Comparison of ENCODE assay signal across 10 mouse cellular contexts in genomic region chr11:77871436-77871835, GRCm38 (mm10). TPM values are rescaled to one million over a fixed set of nuclear protein-coding genes. Genes with fewer than 3 reads are reported as not detected.
DNase-seq lines count a peak whose midpoint lies in the region; ATAC-seq lines count a peak whose summit lies in the region.
"Had no signal": no experiment of that assay in that cellular context is flagged by ENCODE, and none has a peak within 500 bp of the region (broad histone marks: within the 10 kb centered on the region; RNA-seq: fewer than 3 reads in every experiment).

No protein-coding gene starts in this region.

- intact Hi-C loops in left cerebral cortex, postnatal 14 days (cut with DNase I): no loop called here

- peaks cover 31% of the 10 kb centered on the region for H3K4me1 ChIP-seq in heart, embryonic 11.5 days (ENCODE audit: control insufficient read depth, insufficient read depth, low read length)
- H3K4me1 ChIP-seq in forebrain, embryonic 14.5 days (ENCODE audit: control insufficient read depth, insufficient read depth, low read length): peaks cover 76% of the 10 kb centered on the region

- H3K27ac ChIP-seq in heart, embryonic 11.5 days (ENCODE audit: low read depth, low read length): no peak overlapping the region
- H3K27ac ChIP-seq in forebrain, embryonic 14.5 days (ENCODE audit: low read depth, low read length): peak overlapping the region; percentile 74; the same call in 1 of the 2 replicates

- no peaks in the 10 kb centered on the region for H3K9me3 ChIP-seq in heart, embryonic 11.5 days (replicated peaks; ENCODE audit: control insufficient read depth, low read length)
- no peaks in the 10 kb centered on the region for H3K9me3 ChIP-seq in forebrain, embryonic 14.5 days (replicated peaks; ENCODE audit: control insufficient read depth, low read length)

- H3K4me3 ChIP-seq in heart, embryonic 11.5 days (ENCODE audit: low read depth, low read length): no peak overlapping the region
- H3K4me3 ChIP-seq in forebrain, embryonic 14.5 days (ENCODE audit: low read depth, low read length): no peak overlapping the region

- no peak overlapping the region for H3K4me2 ChIP-seq in heart, embryonic 11.5 days
- H3K4me2 ChIP-seq in forebrain, embryonic 14.5 days (ENCODE audit: low read length): no peak overlapping the region

- no peak for ATAC-seq in heart, embryonic 11.5 days (replicated peaks; ENCODE audit: insufficient number of reproducible peaks, low FRiP score, low TSS enrichment)
- peak; percentile 66; the same call in 1 of the 2 replicates for ATAC-seq in forebrain, embryonic 14.5 days
- no peak for ATAC-seq in inflammation-experienced regulatory T-cells, adult 6 months

- WGBS in heart, embryonic 11.5 days (ENCODE audit: insufficient replicate concordance): 21% methylated on average over 4 of the region's 4 CpGs
- WGBS in forebrain, embryonic 14.5 days: 12% methylated on average over 4 of the region's 4 CpGs

- peak; percentile 86 for DNase-seq in heart, adult 11 months
- peak; percentile 97 for DNase-seq in brain, adult 2 months (ENCODE audit: low read depth, low spot score)
- peak; percentile 90 for DNase-seq in forebrain, embryonic 14.5 days (ENCODE audit: low spot score)
- peak; percentile 79 to 86 for DNase-seq in left cerebral cortex, postnatal 14 days (ENCODE audit: low spot score in 2 of 2)
- DNase-seq in lung, postnatal 36 days: no peak
- DNase-seq in adrenal gland, postnatal 14 days: no peak
- DNase-seq: kidney, adult 11 months had no signal

- H3K27me3 ChIP-seq in heart, embryonic 11.5 days (ENCODE audit: control insufficient read depth, insufficient read depth, low read length): no peaks in the 10 kb centered on the region
- H3K27me3 ChIP-seq in forebrain, embryonic 14.5 days (replicated peaks; ENCODE audit: control insufficient read depth, insufficient read depth, low read length): no peaks in the 10 kb centered on the region

- H3K36me3 ChIP-seq in heart, embryonic 11.5 days (ENCODE audit: control insufficient read depth, insufficient read depth, low read length): no peaks in the 10 kb centered on the region
- H3K36me3 ChIP-seq in forebrain, embryonic 14.5 days (ENCODE audit: control insufficient read depth, insufficient read depth, low read length): no peaks in the 10 kb centered on the region

- H3K9ac ChIP-seq in heart, embryonic 11.5 days (ENCODE audit: low read depth, low read length): no peak overlapping the region
- no peak overlapping the region for H3K9ac ChIP-seq in forebrain, embryonic 14.5 days (ENCODE audit: low read length)

RNA-seq across cellular contexts. Expression of gene Pipox, which starts 22.5 kb away (rescaled TPM):
- polyA plus RNA-seq in heart, embryonic 11.5 days (2014; fragmentation: Nextera tagmentation; extraction: Ambion mirVana): 1.8 and 2.4 TPM in 2 replicates
- 10.1 and 11.4 TPM in 2 replicates for polyA plus RNA-seq in forebrain, embryonic 14.5 days (2014; fragmentation: Nextera tagmentation; extraction: Ambion mirVana)
- under 1 TPM; 0.18 to 0.70 TPM for total RNA-seq in left cerebral cortex, postnatal 14 days (2021)
- 1 to 10 TPM in 1 of 3 experiments, under 1 TPM in 2; 0.43 to 2.7 (median 0.56) TPM for polyA plus RNA-seq in inflammation-experienced regulatory T-cells, adult 6 months (2017; shearing (Covaris generic))
- 3.7 and 21.3 TPM in 2 replicates for total RNA-seq in adrenal gland, postnatal 14 days (2021)
- total RNA-seq: gastrocnemius, adult 8-10 months had no signal

RNA-seq across cellular contexts. Expression of gene Sez6, which starts 59.2 kb away (rescaled TPM):
- polyA plus RNA-seq in heart, embryonic 11.5 days (2014; fragmentation: Nextera tagmentation; extraction: Ambion mirVana): 0.09 TPM in 1 of 2 replicates, not detected in the other
- 140 and 175 TPM in 2 replicates for polyA plus RNA-seq in forebrain, embryonic 14.5 days (2014; fragmentation: Nextera tagmentation; extraction: Ambion mirVana)
- 100 to 1,000 TPM; 153 to 196 TPM for total RNA-seq in left cerebral cortex, postnatal 14 days (2021)
- polyA plus RNA-seq in inflammation-experienced regulatory T-cells, adult 6 months (2017; shearing (Covaris generic)): under 1 TPM in 1 of 3 experiments, not detected in 2; 0.24 TPM
- 3.5 and 3.8 TPM in 2 replicates for total RNA-seq in adrenal gland, postnatal 14 days (2021)

Comparison
In these comparisons a context has a peak if more than half of its experiments do, and no peak if none do; other contexts are left out.
1. DNase-seq: peak in heart, adult 11 months (single experiment), brain, adult 2 months (single experiment), forebrain, embryonic 14.5 days (single experiment) and left cerebral cortex, postnatal 14 days (2 of 2); none in lung, postnatal 36 days (single experiment) and adrenal gland, postnatal 14 days (single experiment).
2. RNA of gene Sez6, which starts 59.2 kb away (polyA plus RNA-seq): 140 to 175 TPM in forebrain, embryonic 14.5 days; 0.09 TPM in heart, embryonic 11.5 days and 0.24 TPM in inflammation-experienced regulatory T-cells, adult 6 months; every median in the first group is over 100 times any median in the second.